Mouse (Mus musculus) ES-Bruce4 (cell line): ENCODE measurements around the gene Myh7.

Experiments used
- CTCF ChIP-seq: IDR thresholded peaks from one replicate; pipeline ENCODE4 v1.8.1; 2011; ENCODE audit warnings: low read depth, low read length
- POLR2A ChIP-seq: IDR thresholded peaks from one replicate; pipeline ENCODE4 v1.8.1; 2011; ENCODE audit warnings: low read length; ENCODE audit not compliant: insufficient read depth

DNA sequence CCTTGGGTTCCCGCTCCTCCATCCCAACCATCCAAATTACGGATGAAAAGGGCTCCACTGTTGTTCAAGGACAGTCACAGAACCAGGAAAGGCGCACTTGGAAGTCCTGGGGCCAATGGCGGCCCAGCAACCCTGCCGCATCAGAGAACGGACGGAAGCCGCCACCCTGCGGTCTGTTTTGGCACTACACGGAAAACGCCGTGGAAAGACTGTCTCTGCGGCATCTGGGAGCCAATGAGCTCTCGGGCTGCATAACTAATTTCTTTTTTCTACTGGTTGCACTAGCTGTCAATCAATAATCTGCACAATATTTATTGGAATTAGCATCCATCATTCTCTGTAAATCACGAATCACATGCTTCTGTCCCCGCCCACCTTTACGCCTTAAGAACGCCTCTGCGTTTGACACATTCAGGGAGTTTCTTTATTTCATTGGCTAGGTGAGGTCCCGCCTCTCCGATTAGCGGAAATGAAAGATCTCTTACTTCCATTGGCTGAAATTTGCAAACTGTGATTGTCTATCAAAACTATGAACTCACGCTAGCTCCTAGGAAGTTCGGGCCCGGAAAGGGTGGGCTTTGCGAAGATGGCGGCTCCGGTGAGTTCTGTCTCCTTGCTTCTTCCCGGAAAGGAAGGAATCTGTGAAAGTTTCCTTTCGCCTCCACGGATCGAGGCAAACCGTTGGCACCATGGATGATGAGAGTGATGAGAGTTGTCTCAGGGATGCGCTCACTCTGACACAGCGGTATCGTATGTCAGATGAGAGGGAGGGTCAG, 20.8 kb upstream of the Myh7 start, which contains the start of gene Ngdn:
- peak; percentile 69 for TF ChIP-seq CTCF
- peak; percentile 64 for TF ChIP-seq POLR2A
